Mouse (Mus musculus) thymus, postnatal 4 days (tissue): Measurements from ENCODE around the gene Gm266.

ENCODE experiments used
- DNase-seq: peaks from one replicate; pipeline ENCODE4 v3.0.0; 2021

The Gm266 gene

DNA sequence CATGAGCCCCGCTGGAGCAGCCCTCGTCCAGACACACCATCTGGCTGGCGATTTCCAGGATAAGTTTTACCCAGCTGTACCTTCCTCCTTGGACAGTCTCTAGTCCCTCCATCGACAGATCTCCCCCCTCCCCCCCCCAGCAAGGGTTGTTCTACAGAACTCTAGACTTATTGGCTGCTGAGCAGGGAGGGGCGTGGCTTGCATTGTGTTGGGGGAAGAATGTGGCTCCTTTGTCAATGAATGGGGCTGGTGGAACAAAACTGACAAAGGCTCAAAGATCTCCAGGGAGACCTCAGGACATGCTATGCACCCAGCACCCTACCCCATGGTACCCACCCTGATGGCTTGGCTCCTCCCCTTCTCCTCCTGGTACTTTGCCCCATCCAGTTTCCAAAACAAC is 15.1 kb upstream of the Gm266 start:
- no peak for DNase-seq

- no peak for DNase-seq
These were observed 14.0 kb upstream of the Gm266 start for GRCm38 (mm10) chr12:111499617-111500016.

DNA sequence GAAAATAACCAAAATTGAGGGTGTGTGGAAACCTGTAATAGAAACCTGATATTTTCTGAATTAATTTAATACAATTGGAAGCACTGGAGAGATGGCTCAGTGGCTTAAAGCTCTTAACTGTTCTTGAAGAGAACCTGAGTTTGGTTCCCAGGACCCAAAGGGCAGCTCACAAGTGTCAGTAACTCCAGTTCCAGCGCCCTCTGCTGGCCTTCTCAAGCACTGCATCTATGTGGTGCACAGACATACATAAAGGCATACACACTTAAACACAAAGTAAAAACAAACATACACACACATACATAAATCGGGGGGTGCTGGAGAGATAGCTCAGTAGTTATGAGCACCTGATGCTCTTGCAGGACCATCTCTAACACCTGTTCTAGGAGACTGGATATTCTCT is 11.5 kb upstream of the Gm266 start:
- peak; percentile 60 for DNase-seq

DNA sequence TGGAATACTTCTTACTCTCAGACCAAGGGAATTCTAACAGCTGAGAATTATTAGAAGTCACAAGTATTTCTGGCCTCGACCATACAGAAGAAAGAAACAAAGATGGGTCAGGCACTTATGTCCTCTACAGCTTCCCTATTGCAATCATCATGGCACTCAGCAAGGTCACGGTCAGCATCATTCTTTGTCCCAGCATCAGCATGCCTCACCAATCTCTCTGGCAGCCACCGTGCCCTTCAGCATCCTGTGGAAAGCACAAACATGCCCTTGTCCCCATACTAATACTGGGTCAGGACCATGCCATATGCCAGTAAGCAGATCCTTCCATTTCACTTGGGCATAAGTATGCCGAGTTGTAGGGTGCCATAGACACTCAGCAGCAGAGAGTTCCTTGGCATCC is 9.3 kb upstream of the Gm266 start:
- no peak for DNase-seq

- no peak for DNase-seq
These were observed 3.7 kb upstream of the Gm266 start for GRCm38 (mm10) chr12:111489261-111489865.

DNA sequence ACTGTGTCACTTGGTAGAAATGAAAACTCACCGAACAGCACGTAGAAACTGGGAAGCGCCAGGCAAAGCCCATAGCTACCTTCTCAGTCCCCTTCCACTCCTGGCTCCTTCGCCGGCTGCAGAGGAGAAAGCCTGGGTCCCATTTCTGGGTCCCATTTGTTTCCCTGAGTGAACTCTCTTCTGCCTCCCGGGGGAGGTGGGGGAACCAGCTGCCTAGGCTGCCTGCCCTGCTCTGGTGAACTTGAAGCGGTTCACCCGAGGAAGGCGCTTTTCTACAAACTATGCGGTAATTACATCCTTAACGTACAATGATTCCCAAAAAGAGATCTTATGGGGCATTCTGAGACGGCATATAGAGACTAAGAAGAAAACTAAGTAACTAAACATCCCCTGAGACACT is 832 bp upstream of the Gm266 start:
- no peak for DNase-seq

DNA sequence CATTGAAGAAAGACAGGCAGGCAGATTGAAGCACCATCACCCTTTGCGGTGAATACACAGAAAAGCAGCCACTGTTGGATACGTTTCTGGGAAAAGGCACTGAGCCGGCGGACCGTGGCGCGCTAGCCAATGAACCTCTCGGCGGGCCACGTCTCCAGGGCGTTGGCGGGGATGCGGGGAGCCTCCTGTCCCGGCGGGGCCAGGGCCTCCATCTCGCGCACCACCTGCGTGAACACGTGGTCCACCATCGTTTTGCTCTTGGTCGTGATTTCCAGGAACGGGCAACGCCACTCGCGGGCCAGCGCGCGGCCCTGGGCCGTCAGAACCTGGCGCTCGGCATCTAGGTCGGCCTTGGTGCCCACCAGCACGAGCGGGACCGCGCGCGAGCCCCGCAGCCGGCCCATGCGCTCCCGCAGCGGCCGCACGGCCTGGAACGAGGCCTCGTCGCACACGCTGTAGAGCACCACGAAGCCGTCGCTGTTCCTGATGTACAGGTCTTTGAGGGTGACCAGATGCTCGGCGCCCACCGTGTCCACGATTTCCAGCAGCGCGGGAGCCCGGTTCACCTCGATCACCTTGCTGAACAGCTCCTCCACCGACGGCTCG is 474 bp downstream of the Gm266 start:
- DNase-seq: no peak

DNA sequence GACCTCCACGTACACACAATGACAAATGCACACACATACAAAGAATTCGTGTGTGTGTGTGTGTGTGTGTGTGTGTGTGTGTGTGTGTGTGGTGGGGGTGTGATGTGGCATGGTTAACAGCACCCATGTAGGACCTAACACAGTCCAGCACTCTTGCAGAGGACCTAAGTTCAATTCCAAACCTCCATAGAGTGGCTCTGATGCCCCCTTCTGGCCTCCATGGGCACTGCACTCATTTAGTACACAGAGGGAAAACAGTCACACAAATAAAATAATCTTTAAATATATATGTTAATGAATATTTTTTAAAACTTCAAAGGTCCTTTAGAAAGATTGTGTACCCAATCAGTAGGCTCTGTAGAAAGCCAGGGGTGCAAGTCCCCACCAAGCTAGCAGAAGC is 5.7 kb downstream of the Gm266 start:
- peak; percentile 80 for DNase-seq

DNA sequence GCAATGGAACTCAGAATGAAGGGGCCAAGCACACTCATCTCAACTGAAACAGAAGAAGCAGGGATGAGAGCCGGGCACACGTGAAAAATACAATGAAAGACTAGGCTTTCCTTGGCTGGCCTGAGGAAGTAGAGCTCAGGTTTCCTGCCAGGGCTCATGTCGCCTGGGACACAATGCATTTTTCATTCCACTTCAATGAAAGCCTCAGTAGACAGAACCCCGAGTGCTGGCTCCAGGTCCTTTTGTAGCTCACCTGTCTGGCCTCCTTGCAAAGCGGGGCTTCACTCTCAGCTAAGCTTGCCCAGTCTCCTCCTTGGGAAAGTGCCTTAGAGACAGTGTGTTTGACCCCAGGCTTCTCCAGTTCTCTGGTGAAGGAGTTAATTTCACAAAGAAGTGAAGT is 6.7 kb downstream of the Gm266 start:
- no peak for DNase-seq

GRCm38 (mm10) chr12:111474893-111475643 is 10.6 kb downstream of the Gm266 start:
- DNase-seq: peak; percentile 84

- peak; percentile 20 for DNase-seq
These were observed 11.2 kb downstream of the Gm266 start for GRCm38 (mm10) chr12:111474384-111474783.

DNA sequence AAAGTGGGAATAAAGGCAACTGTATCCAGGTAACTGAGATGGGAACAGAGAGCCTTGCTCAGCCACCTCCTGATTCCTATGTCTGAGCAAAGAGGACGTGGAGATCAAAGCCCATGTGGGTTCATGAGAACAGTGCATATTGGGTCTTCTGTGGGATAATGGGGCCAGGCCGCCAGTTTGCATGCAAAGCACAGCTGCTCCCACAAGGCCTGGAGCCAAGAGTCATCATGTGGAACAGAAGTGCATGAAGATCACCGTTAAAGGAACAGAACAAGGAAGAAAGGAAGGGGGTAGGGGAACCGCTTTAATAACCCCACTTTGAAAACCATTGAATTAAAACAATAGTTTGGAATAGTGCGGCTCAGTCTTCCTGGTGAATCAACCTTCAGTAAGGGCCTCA is 12.7 kb downstream of the Gm266 start:
- DNase-seq: no peak

DNA sequence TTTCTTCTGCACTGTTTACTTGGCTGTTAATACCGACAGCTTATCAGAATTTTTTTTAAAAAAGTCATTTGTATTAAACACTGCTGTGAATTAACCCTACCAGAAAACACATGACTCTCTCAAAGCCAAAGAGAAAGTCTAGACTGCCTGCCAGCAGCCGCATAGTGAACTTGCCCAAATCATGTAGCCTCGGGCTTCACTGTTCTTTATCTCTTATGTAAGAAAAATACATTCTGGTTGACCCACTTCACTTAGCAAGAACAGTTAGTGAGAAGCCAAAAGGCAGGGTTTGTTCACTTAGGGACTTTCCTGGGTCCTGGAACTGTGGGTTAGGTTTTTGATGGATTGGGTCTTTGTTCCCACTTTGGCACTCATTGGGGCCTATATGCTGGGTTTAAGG is 13.9 kb downstream of the Gm266 start:
- DNase-seq: no peak

- peak; percentile 16 for DNase-seq
These were observed 14.5 kb downstream of the Gm266 start for GRCm38 (mm10) chr12:111471119-111471518.

DNA sequence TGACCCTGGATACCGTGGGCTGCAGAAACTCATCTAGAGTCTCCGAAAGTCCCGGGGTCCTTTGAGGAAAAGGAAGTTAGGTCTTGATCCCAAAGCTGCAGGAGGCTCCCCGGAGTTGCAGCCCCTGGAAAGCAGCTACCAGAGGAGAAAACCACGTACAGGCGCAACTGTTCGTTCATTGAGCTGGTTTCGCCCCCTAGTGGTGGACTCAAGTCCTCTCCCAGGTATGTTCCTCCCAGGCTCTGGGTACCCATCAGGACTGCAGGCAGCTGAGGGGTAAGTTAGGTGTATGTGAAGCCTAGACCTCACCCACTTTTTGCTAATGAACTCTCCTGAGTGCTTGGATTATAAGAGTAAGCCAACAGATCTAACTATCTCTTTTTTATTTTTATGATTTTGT is 16.1 kb downstream of the Gm266 start:
- peak; percentile 83 for DNase-seq

- no peak for DNase-seq
These were observed 17.4 kb downstream of the Gm266 start for GRCm38 (mm10) chr12:111468206-111468605.

DNA sequence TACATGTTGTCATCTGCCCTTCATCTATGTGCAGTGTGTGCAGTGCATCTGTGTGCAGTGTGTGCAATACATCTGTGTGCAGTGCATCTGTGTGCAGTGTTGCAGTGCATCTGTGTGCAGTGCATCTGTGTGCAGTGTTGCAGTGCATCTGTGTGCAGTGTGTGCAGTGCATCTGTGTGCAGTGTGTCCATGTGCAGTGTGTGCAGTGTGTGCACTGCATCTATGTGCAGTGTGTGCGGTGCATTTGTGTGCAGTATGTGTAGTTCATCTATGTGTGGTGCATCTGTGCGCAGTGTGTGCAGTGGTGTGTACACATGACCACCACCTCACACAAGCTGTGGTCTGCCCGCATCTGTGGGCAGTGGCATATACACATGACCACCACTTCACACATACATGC is 19.3 kb downstream of the Gm266 start:
- no peak for DNase-seq

DNA sequence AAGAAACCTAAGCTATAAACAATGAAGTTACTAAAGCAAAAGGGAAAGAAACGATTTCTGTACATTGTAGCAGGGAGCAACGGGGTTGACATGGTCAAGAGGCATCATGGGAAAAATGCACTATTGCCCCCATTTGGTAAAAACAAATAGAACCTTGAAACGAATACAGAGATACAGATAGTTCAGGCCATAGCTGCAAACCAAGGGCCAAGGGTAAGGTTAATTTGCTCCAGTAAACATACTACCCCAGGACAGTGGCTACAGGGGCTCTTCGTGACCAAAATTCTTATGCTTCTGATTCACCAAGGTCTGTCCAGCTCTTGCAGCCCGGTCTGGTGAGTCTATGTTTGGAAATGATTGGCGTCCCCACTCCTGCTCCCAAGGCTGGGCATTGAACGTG is 22.1 kb downstream of the Gm266 start:
- no peak for DNase-seq

DNA sequence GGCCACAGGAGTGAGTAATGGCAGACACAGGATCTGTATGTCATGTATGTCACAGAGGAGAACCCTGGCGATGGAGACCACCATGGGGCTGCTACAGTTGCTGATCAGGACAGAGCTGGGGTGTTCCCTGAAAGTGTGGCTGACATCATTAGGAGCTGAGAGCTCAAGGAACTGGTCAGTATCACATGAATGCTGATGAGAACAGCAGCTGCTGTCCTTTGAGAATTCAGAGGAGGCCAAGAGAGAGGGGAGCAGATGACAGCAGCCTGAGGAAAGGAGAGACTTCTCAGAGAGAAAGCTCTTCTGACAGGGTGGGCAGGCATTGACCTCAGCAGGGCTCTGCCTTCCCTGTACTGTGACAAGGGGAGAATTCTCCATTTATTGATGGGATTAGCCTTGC is 27.9 kb downstream of the Gm266 start:
- no peak for DNase-seq

GRCm38 (mm10) chr12:111455860-111456259 is 29.8 kb downstream of the Gm266 start:
- DNase-seq: no peak

GRCm38 (mm10) chr12:111455311-111455846 is 30.2 kb downstream of the Gm266 start:
- no peak for DNase-seq

DNA sequence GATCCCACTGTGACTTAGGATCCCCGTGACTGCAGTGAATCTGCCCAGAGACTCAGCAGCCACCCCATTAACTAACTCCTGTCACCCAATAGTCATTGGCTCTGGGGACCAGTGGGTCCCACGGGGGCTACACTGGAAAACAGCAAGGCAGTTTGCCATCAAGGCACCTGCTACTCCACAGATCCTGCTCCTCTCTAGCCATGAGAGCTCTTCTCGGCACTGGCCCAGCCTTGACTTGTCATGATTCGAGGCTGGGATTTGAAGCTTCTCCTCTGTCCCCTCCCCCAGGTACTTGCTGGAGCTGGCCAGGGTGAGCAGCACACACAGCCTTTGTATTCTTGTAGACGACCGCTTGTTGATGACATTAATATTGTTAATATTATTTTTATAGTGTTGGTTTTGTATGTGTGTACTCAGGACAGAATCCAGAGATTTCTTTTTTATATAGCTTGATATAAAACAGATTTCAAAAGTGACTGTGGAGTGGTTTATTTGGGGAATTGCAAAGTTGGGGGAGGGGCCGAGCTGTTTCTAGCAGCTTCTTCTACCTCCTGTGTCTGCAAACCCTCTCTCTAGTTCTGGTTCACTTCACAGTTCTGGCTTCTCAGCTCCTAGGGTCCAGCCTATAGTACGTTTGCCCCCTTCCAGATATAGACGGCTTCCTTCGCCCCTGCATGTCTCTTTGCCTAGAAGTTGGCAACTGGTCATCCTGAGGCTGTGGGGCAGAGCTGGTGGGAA is 30.9 kb downstream of the Gm266 start:
- no peak for DNase-seq

DNA sequence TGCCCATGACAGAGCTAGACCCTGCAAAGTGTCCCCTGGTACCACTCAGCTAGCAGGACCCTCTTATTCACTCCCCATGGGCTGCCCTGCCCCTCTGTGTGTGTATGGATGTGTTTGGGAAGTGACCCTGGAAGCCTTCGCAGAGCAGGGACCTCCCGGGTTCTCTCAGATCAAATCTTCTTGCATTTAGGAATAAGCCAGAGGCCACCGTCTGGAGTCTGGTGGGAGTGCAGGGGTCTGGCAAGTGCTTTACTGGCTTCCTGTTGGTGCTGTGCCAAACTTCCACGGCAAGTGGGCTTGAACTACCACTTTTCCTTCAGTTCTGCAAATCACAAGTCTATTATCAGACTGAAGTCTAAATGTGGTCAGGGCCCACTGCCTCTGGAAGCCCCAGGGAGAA is 31.6 kb downstream of the Gm266 start:
- DNase-seq: no peak

GRCm38 (mm10) chr12:111451561-111451960 is 34.1 kb downstream of the Gm266 start:
- DNase-seq: no peak
